14 mouse cellular contexts compared by ENCODE assay signal in genomic region chr1:85849016-85849415, GRCm38 (mm10). TPM values are rescaled to one million over a fixed set of nuclear protein-coding genes. Genes with fewer than 3 reads are reported as not detected.
DNase-seq lines count a peak whose midpoint lies in the region; TF ChIP-seq lines count a peak whose summit lies in the region.
"Had no signal": no experiment of that assay in that cellular context is flagged by ENCODE, and none has a peak within 500 bp of the region (broad histone marks: within the 10 kb centered on the region; RNA-seq: fewer than 3 reads in every experiment).

No protein-coding gene starts in this region.

- TF ChIP-seq CTCF in gastrocnemius, adult 2 months (IDR thresholded peaks at IDR 0.05): no peak

- H3K27ac ChIP-seq in gastrocnemius, adult 2 months: peak overlapping the region; percentile 59

- no peak overlapping the region for H3K4me3 ChIP-seq in gastrocnemius, adult 2 months

- no peak for DNase-seq in gastrocnemius, adult 2 months
- no peak for DNase-seq in gastrocnemius, adult 8-10 months (ENCODE audit: low spot score in 2 of 2)
- DNase-seq in heart, adult 11 months: peak; percentile 76
- no peak for DNase-seq in heart, adult 8-10 months (ENCODE audit: low spot score)
- DNase-seq: adrenal gland, adult 2 months; adrenal gland, adult 8-10 months; adrenal gland, postnatal 10 days; adrenal gland, postnatal 14 days; adrenal gland, postnatal 25 days; adrenal gland, postnatal 36 days; B cell, adult 2 months; cerebellum, adult 11 months; cerebellum, adult 11-12 months; cerebellum, adult 18-20 months had no signal

- intact Hi-C loops in gastrocnemius, adult 2 months (cut with DNase I): no loop called here

RNA-seq across cellular contexts. Expression of gene Itm2c, which starts 45.1 kb away (rescaled TPM):
- 10 to 100 TPM; 22.3 to 23.1 TPM for total RNA-seq in gastrocnemius, adult 2 months (2021)
- 10 to 100 TPM; 24.3 to 35.2 (median 28.2) TPM for total RNA-seq in gastrocnemius, adult 8-10 months (2022)
- total RNA-seq in heart, adult 8-10 months (2022): 10 to 100 TPM; 56.7 to 61.6 (median 58.2) TPM

RNA-seq across cellular contexts. Expression of gene Cab39, which starts 55.8 kb away (rescaled TPM):
- total RNA-seq in gastrocnemius, adult 2 months (2021): 100 to 1,000 TPM; 191 to 193 TPM
- 100 to 1,000 TPM; 177 to 206 (median 195) TPM for total RNA-seq in gastrocnemius, adult 8-10 months (2022)
- 100 to 1,000 TPM; 109 to 121 (median 111) TPM for total RNA-seq in heart, adult 8-10 months (2022)
